Mouse (Mus musculus): Measurements from ENCODE around the gene P4ha3. TPM values are rescaled to one million over a fixed set of nuclear protein-coding genes. Genes with fewer than 3 reads are reported as not detected.

P4ha3 gene
- total RNA-seq (2014; fragmentation: Nextera tagmentation) = not detected in 2 replicates
- 0.38 TPM in 1 of 2 replicates, not detected in the other for total RNA-seq (2017)

DNA sequence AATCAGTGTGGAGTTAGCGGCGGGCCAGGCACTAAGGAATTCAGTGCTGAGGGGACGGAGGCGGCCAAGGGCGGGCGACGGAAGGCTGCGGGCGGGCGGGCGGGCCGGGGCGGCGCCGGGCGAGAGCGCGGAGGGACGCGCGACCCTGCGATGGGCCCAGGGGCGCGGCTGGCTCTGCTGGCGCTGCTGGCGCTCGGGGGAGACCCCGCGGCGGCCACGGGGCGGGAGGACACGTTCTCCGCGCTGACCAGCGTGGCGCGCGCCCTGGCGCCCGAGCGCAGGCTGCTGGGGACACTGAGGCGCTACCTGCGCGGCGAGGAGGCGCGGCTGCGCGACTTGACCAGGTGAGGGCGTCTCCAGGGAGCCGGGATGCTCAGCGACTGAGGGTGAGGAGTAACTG is at the start of gene P4ha3:
Gene P4ha3 (plus strand): TSS at position 138 of the 400 bp plus-strand sequence.
- no peak for ATAC-seq (replicated peaks; ENCODE audit: low FRiP score, low TSS enrichment, poor library complexity, severe bottlenecking)

DNA sequence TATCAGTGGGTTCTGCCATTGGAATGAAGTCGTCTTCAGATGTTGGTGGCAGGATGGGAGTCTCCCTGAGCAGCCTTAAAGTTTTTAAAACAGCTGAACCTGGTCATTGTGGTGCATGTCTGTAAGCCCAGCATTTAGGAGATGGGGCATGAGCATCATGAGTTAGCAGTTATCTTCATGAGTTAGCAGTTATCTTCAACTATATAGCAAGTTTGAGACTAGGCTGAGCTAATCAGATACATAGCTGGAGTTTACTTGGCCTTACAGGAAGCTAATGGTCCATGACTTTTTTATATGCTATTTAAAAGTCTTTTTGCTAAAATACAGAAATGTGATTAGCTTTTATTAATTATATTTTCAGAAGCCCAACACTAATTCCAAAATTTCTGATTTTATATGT is 47.0 kb upstream of the P4ha3 start:
- no peak for ATAC-seq (replicated peaks; ENCODE audit: low FRiP score, low TSS enrichment, poor library complexity, severe bottlenecking)

DNA sequence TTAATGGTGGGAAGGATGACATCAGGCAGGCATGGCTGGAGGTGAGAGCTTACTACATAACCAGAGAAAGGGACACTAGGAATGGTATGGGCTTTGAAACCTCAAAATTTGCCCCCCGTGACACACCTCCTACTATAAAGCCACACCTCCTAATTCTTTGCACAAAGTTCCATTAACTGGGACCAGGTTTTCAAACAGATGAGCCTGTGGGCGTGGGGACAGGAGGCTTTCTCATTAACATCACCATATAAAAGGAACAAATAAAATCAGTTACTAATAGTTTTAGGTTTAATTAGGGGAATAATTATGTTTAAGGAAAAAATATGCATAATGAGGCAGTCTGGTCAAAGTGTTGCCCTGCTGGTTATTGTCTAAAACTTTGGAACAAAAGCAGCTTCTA is 44.7 kb upstream of the P4ha3 start:
- ATAC-seq (replicated peaks; ENCODE audit: low FRiP score, low TSS enrichment, poor library complexity, severe bottlenecking) = no peak

DNA sequence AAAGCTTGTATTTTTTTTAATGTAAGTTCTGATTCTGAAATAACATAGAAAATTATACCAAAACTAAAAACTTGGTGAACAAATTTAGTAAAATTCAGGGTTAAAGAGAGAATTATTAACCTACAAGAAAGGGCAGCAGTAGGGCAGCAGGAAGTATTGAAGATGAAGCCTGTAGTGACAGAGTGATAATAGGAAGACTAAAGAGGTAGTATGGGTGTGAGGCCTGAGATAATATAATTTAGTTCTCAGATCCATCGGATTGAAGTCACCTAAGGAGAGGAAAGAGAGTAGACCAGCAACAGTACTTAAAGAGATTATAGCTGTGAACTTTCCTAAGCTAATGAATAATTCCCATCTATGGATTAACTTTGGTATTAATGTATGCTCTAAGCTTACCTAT is 42.3 kb upstream of the P4ha3 start:
- no peak for ATAC-seq (replicated peaks; ENCODE audit: low FRiP score, low TSS enrichment, poor library complexity, severe bottlenecking)

DNA sequence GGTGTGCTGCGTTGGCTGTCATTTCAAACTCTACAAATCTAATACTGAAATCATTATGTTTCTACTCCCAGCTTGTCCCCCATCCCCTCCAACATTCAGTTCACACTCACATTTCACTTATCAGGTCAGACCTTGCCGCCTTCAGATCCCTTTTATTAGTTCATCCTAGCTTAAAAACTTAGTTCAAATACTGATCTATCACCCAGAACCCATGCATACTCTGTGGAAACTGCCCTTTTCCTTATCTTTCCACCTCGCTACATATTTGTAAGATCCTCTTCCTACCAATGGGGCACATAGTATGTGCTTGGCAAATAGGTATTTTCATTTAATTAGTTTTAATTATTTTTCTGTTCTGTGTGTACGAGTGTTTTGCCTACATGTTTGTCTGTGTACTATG is 41.1 kb upstream of the P4ha3 start:
- no peak for ATAC-seq (replicated peaks; ENCODE audit: low FRiP score, low TSS enrichment, poor library complexity, severe bottlenecking)

DNA sequence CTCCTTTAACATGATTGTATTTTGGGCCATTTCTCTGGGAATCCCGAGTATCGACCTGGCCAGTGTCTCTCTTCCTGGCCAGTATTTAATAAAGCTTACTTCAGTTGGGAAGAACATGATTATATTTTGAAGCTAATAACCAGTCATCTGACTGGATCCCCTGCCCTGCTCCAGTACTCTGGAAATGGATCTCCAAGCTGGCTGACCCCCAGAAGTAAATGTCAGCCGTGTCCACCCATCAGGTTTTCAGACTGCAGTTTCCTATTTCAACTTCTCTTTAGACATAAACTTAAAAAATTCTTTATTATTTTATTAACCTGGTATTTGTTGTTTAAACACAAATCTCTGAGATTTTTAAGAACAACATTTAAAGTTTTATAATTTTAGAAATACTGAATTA is 40.1 kb upstream of the P4ha3 start:
- no peak for ATAC-seq (replicated peaks; ENCODE audit: low FRiP score, low TSS enrichment, poor library complexity, severe bottlenecking)

DNA sequence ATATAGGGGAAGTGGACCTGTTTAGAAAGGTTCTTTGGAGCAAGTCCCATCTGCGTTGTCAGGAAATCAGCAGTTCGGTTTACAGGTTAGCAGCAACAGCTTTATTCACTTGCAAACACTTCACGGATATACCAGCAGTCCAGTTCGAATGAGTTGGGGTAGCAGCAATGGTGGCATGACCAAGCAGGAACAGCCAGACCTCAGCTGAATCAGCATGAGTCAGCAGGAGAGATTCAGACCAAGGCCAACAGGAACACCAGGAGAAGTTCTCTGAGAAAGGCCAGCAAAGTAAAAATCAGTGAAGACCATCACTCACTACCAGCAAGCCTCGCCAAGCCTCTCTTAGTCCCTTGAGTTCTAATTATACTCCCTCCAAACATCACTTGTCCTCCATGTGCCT is 34.7 kb upstream of the P4ha3 start:
- no peak for ATAC-seq (replicated peaks; ENCODE audit: low FRiP score, low TSS enrichment, poor library complexity, severe bottlenecking)

DNA sequence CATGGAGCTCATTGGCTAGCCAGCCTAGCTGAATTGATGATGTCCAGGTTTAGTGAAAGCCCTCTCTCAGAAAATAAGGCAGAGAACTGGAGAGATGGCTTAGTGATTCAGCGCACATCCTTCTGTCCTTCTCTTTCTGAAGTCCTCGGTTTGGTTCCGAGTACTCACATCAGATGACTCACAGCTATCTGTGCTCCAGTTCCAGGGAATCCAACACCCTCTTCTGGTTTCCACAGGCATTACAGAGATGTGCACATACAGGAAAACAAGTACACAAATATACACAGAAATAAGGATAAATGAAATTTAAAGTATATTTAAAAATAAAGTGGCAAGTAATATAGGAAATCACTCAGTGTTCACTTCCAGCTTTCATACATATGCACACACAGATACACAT is 23.0 kb upstream of the P4ha3 start:
- no peak for ATAC-seq (replicated peaks; ENCODE audit: low FRiP score, low TSS enrichment, poor library complexity, severe bottlenecking)

DNA sequence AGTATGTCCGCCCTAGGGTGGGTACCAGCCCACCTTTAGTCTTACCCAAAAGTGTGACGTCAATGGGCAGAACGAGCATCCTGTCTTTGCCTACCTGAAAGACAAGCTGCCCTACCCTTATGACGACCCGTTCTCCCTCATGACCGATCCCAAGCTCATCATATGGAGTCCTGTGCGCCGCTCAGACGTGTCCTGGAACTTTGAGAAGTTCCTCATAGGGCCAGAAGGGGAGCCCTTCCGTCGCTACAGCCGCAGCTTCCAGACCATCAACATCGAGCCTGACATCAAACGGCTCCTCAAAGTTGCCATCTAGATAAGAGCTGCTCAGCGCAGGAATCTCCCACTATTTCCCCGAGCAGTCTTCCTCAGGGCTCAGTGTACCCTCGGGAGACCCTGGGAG is 20.4 kb upstream of the P4ha3 start:
- ATAC-seq (replicated peaks; ENCODE audit: low FRiP score, low TSS enrichment, poor library complexity, severe bottlenecking) = peak; percentile 65; the same call in 1 of the 2 replicates

DNA sequence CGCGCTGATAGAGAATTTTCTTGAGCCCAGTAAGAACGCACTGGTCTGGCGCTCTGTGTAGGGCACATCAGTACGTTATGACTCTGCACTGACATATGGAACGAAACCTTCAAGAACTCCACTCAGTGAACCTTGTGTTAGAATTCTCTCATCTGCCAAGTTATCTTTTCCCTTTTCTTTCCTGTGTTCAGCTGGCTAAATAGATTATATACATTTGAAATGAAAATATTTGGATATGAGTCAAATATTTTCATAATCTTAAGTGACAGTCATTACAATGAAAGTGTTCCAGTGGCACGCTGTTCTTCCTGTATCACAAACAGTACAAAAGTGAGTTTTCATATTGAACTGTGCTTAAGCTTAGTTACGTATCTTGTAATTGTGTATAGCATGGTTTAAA is 13.0 kb upstream of the P4ha3 start:
- no peak for ATAC-seq (replicated peaks; ENCODE audit: low FRiP score, low TSS enrichment, poor library complexity, severe bottlenecking)

DNA sequence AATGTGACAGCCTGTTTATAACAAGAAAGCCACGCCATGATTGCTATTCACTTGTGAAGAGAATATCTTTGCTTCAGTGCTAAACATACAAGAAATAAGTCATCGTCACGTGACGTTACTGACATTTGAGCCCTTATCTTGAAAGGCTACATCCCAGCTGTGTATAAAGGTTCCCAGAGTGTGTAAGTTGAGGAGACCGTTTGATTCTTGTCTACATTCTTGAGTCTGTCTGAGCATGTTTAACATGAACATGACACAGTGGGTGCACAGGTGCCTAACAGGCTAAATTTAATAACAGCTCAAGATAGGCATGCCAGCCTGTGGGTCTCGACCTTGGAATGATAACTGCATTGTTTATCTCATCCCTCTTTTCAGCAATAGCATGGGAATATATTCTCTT is 10.8 kb upstream of the P4ha3 start:
- ATAC-seq (replicated peaks; ENCODE audit: low FRiP score, low TSS enrichment, poor library complexity, severe bottlenecking) = peak; percentile 57; the same call in 1 of the 2 replicates

DNA sequence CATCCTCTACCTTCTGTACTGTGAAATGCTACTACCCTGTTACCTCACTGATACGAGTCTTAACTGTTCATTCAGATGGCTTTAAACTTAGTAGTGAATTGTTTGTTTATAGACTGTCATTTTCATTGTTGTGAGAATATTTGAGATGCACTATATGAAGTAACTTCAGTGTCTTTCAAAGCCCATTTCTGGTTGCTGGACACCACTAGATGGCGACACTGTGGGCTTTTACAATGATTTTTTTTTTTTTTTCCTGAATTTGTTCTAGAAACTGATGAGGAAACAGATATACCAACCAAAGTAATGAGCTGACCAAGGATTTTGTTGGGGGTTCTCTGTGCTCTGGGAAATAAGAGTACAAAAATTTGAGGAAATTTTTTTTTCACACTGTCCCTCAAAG is 8.9 kb upstream of the P4ha3 start:
- no peak for ATAC-seq (replicated peaks; ENCODE audit: low FRiP score, low TSS enrichment, poor library complexity, severe bottlenecking)

DNA sequence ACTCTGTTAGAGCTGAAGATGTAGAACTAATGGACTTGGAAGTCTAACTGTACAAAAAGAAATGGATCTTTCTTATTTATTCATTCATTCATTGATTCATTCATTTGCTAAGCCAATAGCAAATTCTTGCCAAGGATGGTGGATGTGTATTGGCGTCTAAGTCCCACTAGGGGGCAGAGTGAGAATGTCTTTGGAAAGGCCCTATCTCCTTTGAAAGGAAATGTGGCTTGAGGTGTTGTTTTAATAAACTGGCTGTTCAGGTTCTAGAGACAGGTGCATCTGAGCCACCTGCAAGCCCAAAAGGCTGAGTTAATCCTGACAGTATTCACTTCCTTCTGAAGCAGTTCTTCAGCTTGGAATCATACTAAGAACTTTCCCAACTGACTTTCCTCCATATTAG is 5.5 kb upstream of the P4ha3 start:
- ATAC-seq (replicated peaks; ENCODE audit: low FRiP score, low TSS enrichment, poor library complexity, severe bottlenecking) = 0 out of 2 replicates have a peak, but pooled peaks have one; percentile 37

DNA sequence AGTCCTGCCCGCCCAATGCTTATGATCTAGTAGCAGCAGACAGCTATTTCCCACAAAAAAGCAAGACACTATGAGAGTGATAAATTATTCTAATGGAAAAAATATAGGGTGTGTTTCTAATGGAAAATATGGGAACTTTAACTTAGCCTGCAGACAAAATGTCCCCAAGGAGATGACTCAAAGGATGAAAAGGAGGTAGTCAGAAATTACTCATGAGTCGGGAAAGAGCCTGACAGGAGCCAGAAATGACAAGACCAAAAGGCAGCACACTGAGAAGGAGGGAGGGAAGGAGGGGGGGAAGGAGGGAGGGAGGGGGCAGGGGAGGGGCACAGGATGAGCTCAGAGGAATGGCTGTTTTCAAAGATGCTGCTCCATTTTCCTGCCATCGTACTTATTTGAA is 3.7 kb upstream of the P4ha3 start:
- no peak for ATAC-seq (replicated peaks; ENCODE audit: low FRiP score, low TSS enrichment, poor library complexity, severe bottlenecking)

DNA sequence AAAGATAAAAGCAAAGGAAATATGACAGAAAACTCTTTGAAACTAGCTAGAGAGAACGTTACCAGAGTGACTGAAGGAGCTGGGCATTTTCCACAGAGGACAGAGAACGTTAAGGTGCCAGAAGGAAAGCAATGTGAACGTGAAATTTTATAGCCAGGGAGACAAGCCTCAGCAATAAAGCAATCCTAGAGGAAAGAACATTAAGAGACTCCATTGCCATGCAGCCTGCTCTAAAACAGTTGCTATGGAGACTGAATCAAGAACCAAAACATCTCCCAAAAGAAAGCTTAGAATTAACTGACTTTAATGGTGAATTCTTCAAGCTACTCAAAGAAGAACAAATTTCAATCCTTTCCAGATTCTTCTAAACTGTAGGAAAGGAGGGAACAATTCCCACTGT is 2.0 kb upstream of the P4ha3 start:
- no peak for ATAC-seq (replicated peaks; ENCODE audit: low FRiP score, low TSS enrichment, poor library complexity, severe bottlenecking)

DNA sequence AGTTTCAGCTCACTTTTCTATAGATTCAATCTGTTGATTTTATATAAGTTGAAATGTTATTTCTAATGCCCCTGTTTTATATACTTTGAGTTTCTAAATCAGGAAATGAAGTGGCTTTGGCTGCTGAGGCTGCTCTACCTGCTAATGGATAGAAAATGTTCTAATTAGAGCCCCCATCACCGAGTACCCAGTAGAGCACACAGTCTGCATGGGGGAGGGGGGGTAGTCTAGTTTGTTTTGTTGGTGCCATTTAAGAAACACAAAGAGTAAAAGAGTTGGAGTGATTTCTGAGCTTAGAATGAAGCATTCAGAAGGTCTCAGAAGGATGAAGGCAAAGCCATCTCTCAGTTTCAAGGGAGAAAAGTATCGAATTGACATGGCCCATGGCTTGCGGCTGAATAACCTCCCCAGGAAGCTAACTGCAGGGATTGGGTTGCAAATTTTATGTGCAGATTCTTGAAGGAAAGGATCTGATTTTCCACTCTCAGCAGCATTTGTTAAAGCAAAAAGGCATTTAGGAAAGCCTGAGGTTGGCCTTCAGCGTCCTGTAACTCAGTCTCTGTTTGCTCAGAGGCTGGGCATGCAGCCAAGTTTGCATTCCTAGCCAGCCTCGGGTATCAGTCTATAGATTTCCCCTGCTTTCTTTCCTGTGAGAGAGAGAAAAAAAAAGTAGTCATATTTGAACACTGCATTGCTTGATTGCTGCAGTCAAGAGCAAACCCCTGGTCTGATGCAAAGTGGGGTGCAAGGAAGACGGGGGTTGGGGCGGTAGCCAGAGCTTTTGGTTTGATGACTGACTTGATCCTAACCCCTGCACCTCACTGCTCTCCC is 2.6 kb downstream of the P4ha3 start:
- ATAC-seq (replicated peaks; ENCODE audit: low FRiP score, low TSS enrichment, poor library complexity, severe bottlenecking) = no peak

DNA sequence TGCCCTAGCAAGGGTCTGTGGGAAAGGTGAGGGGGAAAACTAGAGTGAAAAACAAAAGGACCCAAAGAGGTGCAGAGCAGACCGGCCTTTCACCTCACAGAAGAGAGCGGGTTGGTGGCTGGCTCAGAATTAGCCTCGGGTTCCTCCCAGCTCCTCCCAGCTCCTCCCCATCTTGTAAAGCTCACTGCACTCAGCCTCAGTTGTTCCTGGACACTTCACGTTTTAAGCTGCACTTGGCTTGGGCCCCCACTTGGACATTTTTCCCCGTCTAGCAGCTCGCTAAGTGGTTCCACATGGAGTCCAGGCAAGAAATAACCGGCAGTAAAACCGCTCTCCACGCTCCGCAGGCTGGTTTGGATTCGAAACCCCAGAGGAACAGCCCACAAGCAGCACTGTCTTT is 3.3 kb downstream of the P4ha3 start:
- ATAC-seq (replicated peaks; ENCODE audit: low FRiP score, low TSS enrichment, poor library complexity, severe bottlenecking) = no peak

DNA sequence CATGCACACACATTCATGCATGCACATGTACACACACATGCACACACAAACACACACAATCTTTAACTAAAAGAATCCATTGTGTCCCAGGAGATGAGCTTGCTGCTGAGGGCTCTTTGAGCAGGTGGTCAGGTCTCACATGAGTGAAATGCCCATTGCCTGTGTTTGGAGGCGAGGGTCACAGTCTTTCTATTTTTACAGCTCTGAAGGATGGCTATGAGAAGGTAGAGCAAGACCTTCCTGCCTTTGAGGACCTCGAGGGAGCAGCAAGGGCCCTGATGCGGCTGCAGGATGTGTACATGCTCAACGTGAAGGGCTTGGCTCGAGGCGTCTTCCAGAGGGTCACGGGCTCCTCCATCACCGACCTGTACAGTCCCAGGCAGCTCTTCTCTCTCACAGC is 8.2 kb downstream of the P4ha3 start:
- ATAC-seq (replicated peaks; ENCODE audit: low FRiP score, low TSS enrichment, poor library complexity, severe bottlenecking) = no peak

DNA sequence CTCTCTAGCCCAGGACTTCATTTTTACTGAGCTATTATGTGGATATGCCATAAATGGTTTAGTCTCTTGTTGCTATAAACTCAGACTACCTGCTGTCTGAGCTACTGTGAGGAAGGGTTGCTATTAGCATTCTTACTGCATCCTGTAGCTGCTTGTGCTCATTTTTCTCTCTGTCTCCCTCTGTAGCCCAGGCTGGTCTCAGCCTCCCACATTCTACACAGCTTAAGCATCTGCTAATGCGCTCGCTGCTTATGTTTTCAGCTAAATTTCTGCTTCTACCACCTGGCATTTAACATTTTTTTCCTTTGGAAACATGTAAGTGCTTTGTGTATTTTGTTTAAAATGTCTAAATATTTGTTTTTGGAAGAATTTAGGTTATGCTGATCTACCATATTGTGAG is 10.4 kb downstream of the P4ha3 start:
- ATAC-seq (replicated peaks; ENCODE audit: low FRiP score, low TSS enrichment, poor library complexity, severe bottlenecking) = no peak

DNA sequence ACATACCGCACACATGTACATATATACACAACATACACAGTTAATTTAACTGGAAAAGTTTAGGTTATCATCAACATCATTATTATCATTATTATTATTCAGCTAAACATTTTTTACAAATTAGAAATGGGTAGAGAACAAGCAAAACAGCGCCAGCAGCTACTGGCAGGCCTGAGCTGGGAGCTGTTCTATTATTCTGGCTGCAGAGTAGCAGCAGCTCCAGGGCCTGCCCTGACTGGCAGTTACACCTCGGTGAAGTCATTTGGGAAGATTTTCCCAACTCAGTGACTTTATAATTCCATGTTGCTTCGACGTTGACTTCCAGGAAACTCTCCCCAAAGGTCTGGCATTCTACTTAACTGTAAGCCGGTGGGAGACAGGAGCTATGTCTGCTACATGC is 11.4 kb downstream of the P4ha3 start:
- ATAC-seq (replicated peaks; ENCODE audit: low FRiP score, low TSS enrichment, poor library complexity, severe bottlenecking) = no peak

DNA sequence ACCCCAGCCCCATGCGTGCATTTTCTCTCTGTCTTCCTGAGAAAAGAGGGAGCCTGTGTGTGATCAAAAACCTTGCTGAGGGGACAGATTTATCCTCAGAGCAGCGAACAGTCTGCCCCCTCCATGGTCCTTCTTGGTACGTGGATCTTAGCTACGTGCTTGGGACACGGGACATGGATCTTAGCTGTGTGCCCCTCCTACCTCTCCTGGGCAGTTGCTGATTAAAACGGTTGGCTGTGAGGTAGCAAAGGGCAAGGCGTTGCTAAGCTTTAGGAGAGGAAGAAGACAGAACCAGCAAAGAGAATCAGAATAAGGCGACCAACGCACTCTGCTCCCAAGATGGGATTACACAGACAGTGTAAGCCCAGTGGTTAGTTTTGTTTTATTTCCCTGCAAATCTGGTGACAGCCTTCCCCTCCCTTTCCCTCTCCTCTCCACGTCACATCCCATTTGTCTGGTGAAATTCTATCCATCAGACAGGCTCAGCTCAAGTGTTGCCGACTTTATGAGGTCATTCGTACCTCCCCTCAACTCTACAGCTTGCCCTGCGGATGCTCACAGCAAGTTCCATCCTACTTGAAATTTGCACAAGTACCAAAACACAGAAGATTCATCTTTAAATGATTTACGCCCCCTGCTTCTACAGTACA is 13.7 kb downstream of the P4ha3 start:
- ATAC-seq (replicated peaks; ENCODE audit: low FRiP score, low TSS enrichment, poor library complexity, severe bottlenecking) = no peak
